In the genomic region with DNA sequence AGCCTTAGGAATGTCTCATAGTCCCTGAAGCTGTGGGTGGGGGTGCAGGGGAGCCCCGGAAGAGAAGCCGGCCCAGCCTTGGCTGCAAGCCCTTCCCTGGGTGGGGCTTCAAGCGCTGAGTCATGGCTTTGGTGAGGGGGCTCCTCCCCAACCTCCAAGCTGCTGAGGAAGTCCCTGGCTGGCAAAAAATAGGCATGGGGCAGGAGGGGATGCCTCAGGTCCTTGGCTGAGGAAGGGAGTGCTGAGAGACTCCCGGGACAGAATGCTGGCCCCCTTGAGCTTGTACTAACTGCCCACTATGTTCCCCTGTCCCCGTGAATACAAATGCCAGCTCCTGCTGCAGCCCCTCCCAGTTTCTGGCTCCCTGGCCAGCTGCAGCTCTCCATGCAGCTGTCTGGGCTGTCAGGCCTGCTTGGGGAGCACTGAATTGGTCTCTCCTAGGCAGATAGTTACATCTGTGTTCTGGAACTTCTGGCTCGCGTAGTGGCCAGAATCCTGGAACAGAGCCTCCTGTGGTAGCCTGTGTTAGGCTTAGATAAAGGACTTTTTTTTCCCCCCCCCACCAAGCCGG, we compare ENCODE assay signal across 8 mouse cellular contexts. TPM values are rescaled to one million over a fixed set of nuclear protein-coding genes. Genes with fewer than 3 reads are reported as not detected.
A peak's percentile ranks its signal among the peaks of the same experiment; 100 is the strongest.
DNase-seq lines count a peak whose midpoint lies in the region; ATAC-seq and TF ChIP-seq lines count a peak whose summit lies in the region.

No protein-coding gene starts in this region.

- 0 out of 2 replicates have a peak, but pooled peaks have one; percentile 23 for TF ChIP-seq POLR2A in heart, adult 2 months (IDR thresholded peaks at IDR 0.05; ENCODE audit: insufficient read depth, low read depth, low read length)
- no peak for TF ChIP-seq POLR2A in liver, adult 2 months (IDR thresholded peaks at IDR 0.05; ENCODE audit: extremely low read depth, insufficient read depth, low read length)
- no peak for TF ChIP-seq POLR2A in myocyte (IDR thresholded peaks at IDR 0.05; ENCODE audit: insufficient read length, low read depth)

- no peak overlapping the region for H3ac ChIP-seq in myocyte (ENCODE audit: control insufficient read depth, insufficient read length)

- ATAC-seq in embryonic facial prominence, embryonic 13.5 days (ENCODE audit: insufficient number of reproducible peaks, insufficient read depth, low FRiP score, low TSS enrichment, low read depth): no peak

- WGBS in embryonic facial prominence, embryonic 13.5 days: 28% methylated on average over 8 of the region's 8 CpGs
- 6% methylated on average over 8 of the region's 8 CpGs for WGBS in heart, adult 2 months
- 61% methylated on average over 8 of the region's 8 CpGs for WGBS in liver, adult 2 months

- H3K79me2 ChIP-seq in heart, adult 2 months (replicated peaks; ENCODE audit: control insufficient read depth, insufficient read depth, low read length): peaks cover 10% of the 10 kb centered on the region; the same call in 1 of the 2 replicates
- peaks cover 8% of the 10 kb centered on the region; the same call in 1 of the 2 replicates for H3K79me2 ChIP-seq in liver, adult 2 months (ENCODE audit: control insufficient read depth, insufficient read depth, low read length)
- H3K79me2 ChIP-seq in myocyte (ENCODE audit: control insufficient read depth, insufficient read depth): peaks cover 35% of the 10 kb centered on the region

- peak; percentile 21 for TF ChIP-seq CTCF in heart, adult 2 months (IDR thresholded peaks at IDR 0.05)
- no peak for TF ChIP-seq CTCF in liver, adult 2 months (IDR thresholded peaks at IDR 0.05; ENCODE audit: low read depth, low read length)

- H3K27me3 ChIP-seq in embryonic facial prominence, embryonic 13.5 days: no peaks in the 10 kb centered on the region
- no peaks in the 10 kb centered on the region for H3K27me3 ChIP-seq in heart, adult 2 months (ENCODE audit: control insufficient read depth, insufficient read depth, low read length)
- no peaks in the 10 kb centered on the region for H3K27me3 ChIP-seq in liver, adult 2 months (ENCODE audit: control insufficient read depth, insufficient read depth, low read length)
- no peaks in the 10 kb centered on the region for H3K27me3 ChIP-seq in myocyte (ENCODE audit: control insufficient read depth, insufficient read depth, insufficient read length)

- H3K36me3 ChIP-seq in embryonic facial prominence, embryonic 13.5 days: peaks cover 33% of the 10 kb centered on the region
- peaks cover 3% of the 10 kb centered on the region for H3K36me3 ChIP-seq in heart, adult 2 months (ENCODE audit: control insufficient read depth, insufficient read depth, low read length)
- H3K36me3 ChIP-seq in liver, adult 2 months (ENCODE audit: control insufficient read depth, insufficient read depth, low read length): no peaks in the 10 kb centered on the region
- H3K36me3 ChIP-seq in myocyte (ENCODE audit: control insufficient read depth, insufficient read depth): no peaks in the 10 kb centered on the region

- H3K9ac ChIP-seq in embryonic facial prominence, embryonic 13.5 days: peak overlapping the region; percentile 85
- peak overlapping the region; percentile 6 for H3K9ac ChIP-seq in heart, adult 2 months (ENCODE audit: low read depth, low read length)
- H3K9ac ChIP-seq in liver, adult 2 months (ENCODE audit: low read depth, low read length): peak overlapping the region; percentile 47; the same call in 1 of the 2 replicates

- no peak overlapping the region for H3K27ac ChIP-seq in embryonic facial prominence, embryonic 13.5 days
- H3K27ac ChIP-seq in heart, adult 2 months: peak overlapping the region; percentile 76
- peak overlapping the region; percentile 17; the same call in 1 of the 2 replicates for H3K27ac ChIP-seq in liver, adult 2 months (replicated peaks; ENCODE audit: insufficient read depth, low read depth, low read length)

- intact Hi-C loops in heart, adult 2 months (cut with DNase I): loop anchor here (5.0 kb wide), 1 partner anchor 218 kb away; no protein-coding TSS in a partner anchor

- peaks cover 47% of the 10 kb centered on the region for H3K4me1 ChIP-seq in embryonic facial prominence, embryonic 13.5 days
- peaks cover 27% of the 10 kb centered on the region for H3K4me1 ChIP-seq in heart, adult 2 months (ENCODE audit: control insufficient read depth, insufficient read depth, low read length)
- peaks cover 3% of the 10 kb centered on the region; the same call in 1 of the 2 replicates for H3K4me1 ChIP-seq in liver, adult 2 months (ENCODE audit: control insufficient read depth, insufficient read depth, low read length)

- no peak for TF ChIP-seq EP300 in heart, adult 2 months (IDR thresholded peaks at IDR 0.05; ENCODE audit: insufficient read depth, low read depth, low read length)

- peak overlapping the region; percentile 94 for H3K4me2 ChIP-seq in embryonic facial prominence, embryonic 13.5 days
- H3K4me2 ChIP-seq in myocyte (ENCODE audit: low read depth): peak overlapping the region; percentile 83

- DNase-seq in 3134 (ENCODE audit: extremely low read depth, insufficient read length, low spot score) (peak; percentile 81), ZHBTc4 (ENCODE audit: low read depth, low spot score) (peak; percentile 23)
- DNase-seq in heart, adult 2 months: peak; percentile 88 to 89
- peak; percentile 55 to 60 for DNase-seq in kidney, adult 8-10 months
- no peak for DNase-seq in liver, adult 2 months (ENCODE audit: extremely low read depth, low read depth, low spot score)
- DNase-seq in thymus, postnatal 0 days (ENCODE audit: low spot score): peak; percentile 64

- H3K9me3 ChIP-seq in embryonic facial prominence, embryonic 13.5 days: no peaks in the 10 kb centered on the region

- H3K4me3 ChIP-seq in embryonic facial prominence, embryonic 13.5 days: 0 out of 2 replicates have a peak overlapping the region, but pooled peaks have one; percentile 12
- peak overlapping the region; percentile 33 for H3K4me3 ChIP-seq in heart, adult 2 months
- H3K4me3 ChIP-seq in liver, adult 2 months (ENCODE audit: insufficient read depth, low read depth, low read length): peak overlapping the region; percentile 18; the same call in 1 of the 2 replicates
- peak overlapping the region; percentile 78 for H3K4me3 ChIP-seq in myocyte

TF ChIP-seq in myocyte, 11 proteins besides CTCF, POLR2A, EP300 and RAD21 (continues in another document):
- TF ChIP-seq TCF12 (IDR thresholded peaks at IDR 0.05; ENCODE audit: insufficient read depth, poor library complexity, severe bottlenecking) (no peak), MYOG (IDR thresholded peaks at IDR 0.05; ENCODE audit: control insufficient read depth in 1 of 3, insufficient read depth in 1 of 3, insufficient read length in 2 of 3, low read depth in 2 of 3) (peak; percentile 69 to 83 (median 75)), MAX (IDR thresholded peaks at IDR 0.05; ENCODE audit: low read depth) (no peak), TCF3 (IDR thresholded peaks at IDR 0.05; ENCODE audit: insufficient read length, low read depth) (no peak), E2F4 (IDR thresholded peaks at IDR 0.05; ENCODE audit: insufficient read depth) (no peak), POLR2AphosphoS2 (IDR thresholded peaks at IDR 0.05; ENCODE audit: insufficient read length, low read depth) (no peak), MYOD1 (IDR thresholded peaks at IDR 0.05; ENCODE audit: control insufficient read depth in 1 of 3, insufficient read length in 2 of 3, low read depth in 2 of 3) (peak; percentile 71 to 86 (median 85)), USF1 (IDR thresholded peaks at IDR 0.05; ENCODE audit: low read depth) (no peak)

RNA-seq across cellular contexts. Expression of a gene that starts 2.8 kb away (rescaled TPM):
- polyA plus RNA-seq in embryonic facial prominence, embryonic 13.5 days (2015; fragmentation: Nextera tagmentation; extraction: Ambion mirVana): 21.1 and 21.6 TPM in 2 replicates
- 10 to 100 TPM in 1 of 2 experiments, 1 to 10 TPM in 1; 9.7 to 11.3 TPM for total RNA-seq in heart, adult 2 months (2021)
- polyA plus RNA-seq in heart, adult 2 months (2012; rRNA removed): 19.2 and 20.0 TPM in 2 replicates
- total RNA-seq in liver, adult 2 months (2014; rRNA removed): 2.5 and 3.4 TPM in 2 replicates
- 4.9 and 6.9 TPM in 2 replicates for polyA plus RNA-seq in liver, adult 2 months (2012; rRNA removed)
- polyA plus RNA-seq in myocyte (2012; fragmentation: generic; extraction: Trizol): 22.3 TPM
- 9.7 and 11.6 TPM in 2 replicates for polyA plus RNA-seq in thymus, postnatal 0 days (2015; fragmentation: Nextera tagmentation; extraction: Ambion mirVana)

RNA-seq across cellular contexts. Expression of a gene that starts 2.8 kb away (rescaled TPM):
- 48.4 and 54.7 TPM in 2 replicates for polyA plus RNA-seq in embryonic facial prominence, embryonic 13.5 days (2015; fragmentation: Nextera tagmentation; extraction: Ambion mirVana)
- total RNA-seq in heart, adult 2 months (2021): 10 to 100 TPM in 1 of 2 experiments, 1 to 10 TPM in 1; 9.4 to 10.1 TPM
- 19.9 and 31.3 TPM in 2 replicates for polyA plus RNA-seq in heart, adult 2 months (2012; rRNA removed)
- total RNA-seq in liver, adult 2 months (2014; rRNA removed): 13.6 and 15.5 TPM in 2 replicates
- polyA plus RNA-seq in liver, adult 2 months (2012; rRNA removed): 33.5 and 35.0 TPM in 2 replicates
- polyA plus RNA-seq in myocyte (2012; fragmentation: generic; extraction: Trizol): 19.1 TPM
- polyA plus RNA-seq in thymus, postnatal 0 days (2015; fragmentation: Nextera tagmentation; extraction: Ambion mirVana): 39.9 and 42.5 TPM in 2 replicates

RNA-seq across cellular contexts. Expression of a gene that starts 25.1 kb away (rescaled TPM):
- polyA plus RNA-seq in embryonic facial prominence, embryonic 13.5 days (2015; fragmentation: Nextera tagmentation; extraction: Ambion mirVana): 70.9 and 81.0 TPM in 2 replicates
- total RNA-seq in heart, adult 2 months (2021): 10 to 100 TPM; 15.3 to 17.4 TPM
- polyA plus RNA-seq in heart, adult 2 months (2012; rRNA removed): 15.8 and 23.2 TPM in 2 replicates
- 13.6 and 18.8 TPM in 2 replicates for total RNA-seq in liver, adult 2 months (2014; rRNA removed)
- polyA plus RNA-seq in liver, adult 2 months (2012; rRNA removed): 15.8 and 20.9 TPM in 2 replicates
- polyA plus RNA-seq in myocyte (2012; fragmentation: generic; extraction: Trizol): 72.1 TPM
- polyA plus RNA-seq in thymus, postnatal 0 days (2015; fragmentation: Nextera tagmentation; extraction: Ambion mirVana): 84.9 and 92.2 TPM in 2 replicates

RNA-seq across cellular contexts. Expression of a gene that starts 25.2 kb away (rescaled TPM):
- 15.6 and 16.4 TPM in 2 replicates for polyA plus RNA-seq in embryonic facial prominence, embryonic 13.5 days (2015; fragmentation: Nextera tagmentation; extraction: Ambion mirVana)
- 1 to 10 TPM; 5.1 to 6.9 TPM for total RNA-seq in heart, adult 2 months (2021)
- polyA plus RNA-seq in heart, adult 2 months (2012; rRNA removed): 8.9 and 12.4 TPM in 2 replicates
- total RNA-seq in liver, adult 2 months (2014; rRNA removed): 5.7 and 7.5 TPM in 2 replicates
- polyA plus RNA-seq in liver, adult 2 months (2012; rRNA removed): 32.1 and 48.6 TPM in 2 replicates
- 10.5 TPM for polyA plus RNA-seq in myocyte (2012; fragmentation: generic; extraction: Trizol)
- 9.4 and 11.4 TPM in 2 replicates for polyA plus RNA-seq in thymus, postnatal 0 days (2015; fragmentation: Nextera tagmentation; extraction: Ambion mirVana)

RNA-seq across cellular contexts. Expression of a gene that starts 31.2 kb away (rescaled TPM):
- 0.55 and 0.62 TPM in 2 replicates for polyA plus RNA-seq in embryonic facial prominence, embryonic 13.5 days (2015; fragmentation: Nextera tagmentation; extraction: Ambion mirVana)
- under 1 TPM; 0.13 to 0.16 TPM for total RNA-seq in heart, adult 2 months (2021)
- polyA plus RNA-seq in heart, adult 2 months (2012; rRNA removed): 0.32 and 0.35 TPM in 2 replicates
- total RNA-seq in liver, adult 2 months (2014; rRNA removed): 0.37 and 0.47 TPM in 2 replicates
- 0.12 and 0.35 TPM in 2 replicates for polyA plus RNA-seq in liver, adult 2 months (2012; rRNA removed)
- 0.17 TPM for polyA plus RNA-seq in myocyte (2012; fragmentation: generic; extraction: Trizol)
- 0.16 and 0.28 TPM in 2 replicates for polyA plus RNA-seq in thymus, postnatal 0 days (2015; fragmentation: Nextera tagmentation; extraction: Ambion mirVana)

Comparison
In these comparisons a context has a peak if more than half of its experiments do, and no peak if none do; other contexts are left out.
1. H3K4me3 ChIP-seq: peak in every context shown above with its lines; median percentile 78 in myocyte; 33 in heart, adult 2 months; 18 in liver, adult 2 months; 12 in embryonic facial prominence, embryonic 13.5 days.
2. H3K9ac ChIP-seq: peak in every context shown above with its lines; median percentile 85 in embryonic facial prominence, embryonic 13.5 days; 47 in liver, adult 2 months; 6 in heart, adult 2 months.